Mouse (Mus musculus) right cerebral cortex, postnatal 10 days (tissue): Measurements from ENCODE around the gene Hba-a2.
A peak's percentile ranks its signal among the peaks of the same experiment; 100 is the strongest.
"Not testable (repeated sequence)": the region's sequence is repeated elsewhere in the genome, so short reads cannot be mapped to it uniquely, and the experiment has no call there.

Source experiments
- DNase-seq, 2 experiments: peaks; one replicate each; pipeline ENCODE4 v3.0.0; 2021; ENCODE audit warnings: low spot score in 2 of 2

The Hba-a2 gene

GRCm38 (mm10) chr11:32296203-32296602 lies at the start of gene Hba-a2:
Gene Hba-a2 (plus strand): TSS chr11:32296489.
- not testable (repeated sequence) for DNase-seq

- no peak for DNase-seq
Measured at GRCm38 (mm10) chr11:32247068-32247467, 49.2 kb upstream of the Hba-a2 start.

- no peak for DNase-seq
Measured at GRCm38 (mm10) chr11:32248350-32248749, 47.9 kb upstream of the Hba-a2 start.

GRCm38 (mm10) chr11:32250880-32251763 lies 45.2 kb upstream of the Hba-a2 start:
- DNase-seq = no peak

GRCm38 (mm10) chr11:32253121-32253520 lies 43.2 kb upstream of the Hba-a2 start:
- DNase-seq = no peak

- DNase-seq = no peak
Measured at GRCm38 (mm10) chr11:32256146-32256545, 40.1 kb upstream of the Hba-a2 start.

GRCm38 (mm10) chr11:32256566-32256965 lies 39.7 kb upstream of the Hba-a2 start:
- no peak for DNase-seq

- no peak for DNase-seq
Measured at GRCm38 (mm10) chr11:32262674-32263415, 33.4 kb upstream of the Hba-a2 start.

GRCm38 (mm10) chr11:32265117-32265738 lies 31.1 kb upstream of the Hba-a2 start:
- no peak for DNase-seq

GRCm38 (mm10) chr11:32266194-32266593 lies 30.1 kb upstream of the Hba-a2 start:
- no peak for DNase-seq

- DNase-seq = no peak
Measured at GRCm38 (mm10) chr11:32266776-32267175, 29.5 kb upstream of the Hba-a2 start.

GRCm38 (mm10) chr11:32267188-32267884 lies 29.0 kb upstream of the Hba-a2 start, which contains the start of gene Nprl3:
Gene Nprl3 (minus strand): TSS chr11:32267707.
- DNase-seq = peak; percentile 97 to 98

- no peak for DNase-seq
Measured at GRCm38 (mm10) chr11:32267964-32268363, 28.3 kb upstream of the Hba-a2 start.

GRCm38 (mm10) chr11:32268952-32269351 lies 27.3 kb upstream of the Hba-a2 start:
- no peak for DNase-seq

- no peak for DNase-seq
Measured at GRCm38 (mm10) chr11:32271178-32271577, 25.1 kb upstream of the Hba-a2 start.

GRCm38 (mm10) chr11:32276347-32276746 lies 19.9 kb upstream of the Hba-a2 start, which contains the start of gene Hba-x:
Gene Hba-x (plus strand): TSS chr11:32276400.
- DNase-seq = no peak

- no peak for DNase-seq
Measured at GRCm38 (mm10) chr11:32277736-32278457, 18.4 kb upstream of the Hba-a2 start.

- DNase-seq = no peak
Measured at GRCm38 (mm10) chr11:32278458-32278957, 17.8 kb upstream of the Hba-a2 start.

GRCm38 (mm10) chr11:32280646-32281045 lies 15.6 kb upstream of the Hba-a2 start:
- DNase-seq = no peak

- no peak for DNase-seq
Measured at GRCm38 (mm10) chr11:32281416-32282144, 14.7 kb upstream of the Hba-a2 start.
